Mouse (Mus musculus): Measurements from ENCODE around the gene Vcan. TPM values are rescaled to one million over a fixed set of nuclear protein-coding genes. Genes with fewer than 3 reads are reported as not detected.

Gene Vcan
- polyA plus RNA-seq (2012): 0.02 and 0.04 TPM in 2 replicates

DNA sequence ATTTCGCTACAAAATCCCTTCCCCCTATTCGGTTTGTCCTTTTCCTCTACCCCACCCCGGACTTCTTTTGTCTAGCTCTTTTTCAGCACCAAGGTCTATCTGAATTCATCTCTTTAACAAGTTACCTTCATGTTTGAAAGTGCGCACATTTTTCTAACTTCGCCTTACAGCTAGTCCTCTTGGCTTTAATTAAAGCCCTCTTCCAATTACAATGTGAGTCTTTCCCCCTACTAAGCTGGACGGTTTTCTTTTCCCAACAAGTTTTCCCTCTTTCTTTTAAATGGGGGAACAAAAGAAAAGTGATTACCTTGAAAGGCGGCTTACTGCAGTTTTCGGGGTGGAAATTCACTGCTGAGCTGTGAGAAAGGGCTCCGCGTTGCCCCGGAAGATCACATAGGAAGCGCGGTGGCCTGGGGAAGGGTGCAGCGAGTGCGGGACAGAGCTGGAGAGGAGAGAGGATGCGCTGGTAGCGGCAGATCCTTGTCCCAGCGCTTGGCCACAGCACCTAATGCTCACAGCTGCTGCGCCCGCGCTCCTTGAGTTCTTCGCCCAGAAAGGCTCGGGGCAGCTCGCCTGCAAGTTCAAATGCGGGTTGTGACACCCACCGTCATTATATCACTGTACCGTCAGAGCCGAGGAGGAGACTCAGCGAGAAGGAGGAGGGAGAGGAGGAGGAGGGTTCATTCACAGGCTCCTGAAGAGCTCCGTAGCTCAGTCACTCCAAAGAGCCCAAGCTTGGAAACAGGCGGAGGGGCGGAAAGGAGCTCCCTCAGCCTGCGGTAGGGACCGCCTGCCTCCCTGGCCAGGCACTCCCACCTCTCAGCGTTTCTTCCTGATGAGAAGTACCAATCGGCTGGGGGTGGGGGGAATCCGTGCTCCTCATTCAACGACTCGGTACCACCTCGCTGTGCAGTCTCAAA is at the start of gene Vcan:
Gene Vcan (minus strand): TSS at position 744 of the 920 bp plus-strand sequence.
- TF ChIP-seq GATA1 (IDR thresholded peaks at IDR 0.05; ENCODE audit: low read length): no peak

DNA sequence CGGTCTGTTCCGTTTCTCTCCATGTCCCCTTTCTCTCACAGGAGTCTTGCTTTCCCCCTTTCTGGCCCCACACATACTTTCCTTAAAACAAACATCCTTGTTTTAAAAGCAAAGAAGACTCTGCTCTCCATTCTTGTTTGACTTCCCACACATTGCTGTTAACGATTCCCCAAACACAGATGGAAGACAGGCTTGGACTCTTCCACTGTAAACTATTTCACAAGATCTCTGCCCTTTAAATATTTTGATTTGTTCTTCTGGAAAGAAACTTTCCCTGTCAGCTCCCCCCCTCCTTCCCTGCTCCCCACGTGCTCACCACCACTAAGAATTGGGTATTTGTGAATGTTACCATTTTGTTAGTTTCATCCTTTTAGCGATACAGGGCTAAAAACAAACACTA is 49.2 kb upstream of the Vcan start:
- no peak for TF ChIP-seq GATA1 (IDR thresholded peaks at IDR 0.05; ENCODE audit: low read length)

DNA sequence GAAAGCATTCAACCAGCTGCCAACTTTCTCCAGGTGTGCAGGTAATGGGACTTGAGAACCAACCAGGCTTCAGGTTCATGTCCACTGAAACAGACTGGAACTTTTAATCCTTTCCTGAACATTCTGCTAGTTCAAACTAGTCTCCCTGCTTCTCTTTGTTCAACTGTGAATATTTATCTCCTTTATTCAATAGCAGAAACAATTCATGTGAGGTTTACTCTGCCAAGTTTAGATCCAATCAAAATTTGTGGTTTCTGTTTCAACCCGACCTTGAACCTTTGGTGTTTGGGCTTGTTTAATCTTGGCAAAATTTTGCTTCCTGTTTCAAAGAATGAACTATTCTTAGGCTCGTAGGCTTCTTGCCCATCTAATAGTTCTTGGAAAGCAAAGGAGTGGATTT is 40.6 kb upstream of the Vcan start:
- no peak for TF ChIP-seq GATA1 (IDR thresholded peaks at IDR 0.05; ENCODE audit: low read length)

DNA sequence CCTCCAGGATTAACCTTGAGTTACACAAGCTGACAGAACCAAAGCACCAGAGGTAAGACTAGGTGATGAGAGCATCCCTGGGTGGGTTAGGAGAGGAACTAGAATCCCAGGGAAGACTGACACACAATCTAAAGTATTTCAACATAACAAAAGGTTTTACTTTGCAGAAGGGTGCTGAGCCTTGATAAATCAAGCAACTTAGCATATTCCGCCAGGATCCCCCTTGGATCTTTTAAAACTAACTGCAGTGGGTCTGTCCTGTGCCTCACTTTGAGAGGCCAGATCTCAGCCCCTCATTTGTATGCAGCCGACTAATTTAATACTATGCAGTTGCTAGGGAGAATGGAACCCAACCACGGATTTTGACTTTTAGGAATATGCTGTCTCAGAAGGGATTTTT is 38.0 kb upstream of the Vcan start:
- TF ChIP-seq GATA1 (IDR thresholded peaks at IDR 0.05; ENCODE audit: low read length): no peak

DNA sequence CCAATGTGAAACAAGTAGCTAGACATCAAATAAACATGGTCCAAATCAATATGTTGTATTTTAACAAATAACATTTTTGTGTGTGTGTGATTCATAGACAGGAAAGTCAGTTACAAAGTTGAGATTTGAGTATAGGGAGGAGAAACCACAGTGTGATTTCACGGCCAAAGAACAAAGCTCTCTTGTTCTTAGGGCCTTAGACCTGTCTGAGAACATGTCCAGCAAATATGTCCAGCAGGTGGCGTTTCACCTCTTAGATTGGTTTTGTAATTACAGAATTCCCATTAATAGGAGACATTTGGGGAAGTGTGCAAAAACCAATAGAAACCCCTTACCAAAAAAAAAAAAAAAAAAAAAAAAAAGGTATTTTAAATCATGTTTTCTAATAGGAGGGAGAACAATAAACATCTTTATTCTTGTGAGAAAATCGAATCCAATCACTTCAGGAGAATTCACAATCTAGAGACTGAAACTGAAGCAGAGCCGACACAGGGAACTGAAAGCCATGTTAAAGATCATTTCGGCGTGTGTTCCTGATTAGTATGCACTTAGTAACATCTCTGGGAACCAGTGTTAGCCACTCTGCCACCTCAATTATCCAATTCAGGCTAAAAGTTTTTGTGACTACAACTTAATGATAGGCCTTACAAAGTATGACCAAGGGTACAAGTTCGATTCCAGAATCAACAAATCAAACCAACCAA is 37.1 kb upstream of the Vcan start:
- TF ChIP-seq GATA1 (IDR thresholded peaks at IDR 0.05; ENCODE audit: low read length): no peak

DNA sequence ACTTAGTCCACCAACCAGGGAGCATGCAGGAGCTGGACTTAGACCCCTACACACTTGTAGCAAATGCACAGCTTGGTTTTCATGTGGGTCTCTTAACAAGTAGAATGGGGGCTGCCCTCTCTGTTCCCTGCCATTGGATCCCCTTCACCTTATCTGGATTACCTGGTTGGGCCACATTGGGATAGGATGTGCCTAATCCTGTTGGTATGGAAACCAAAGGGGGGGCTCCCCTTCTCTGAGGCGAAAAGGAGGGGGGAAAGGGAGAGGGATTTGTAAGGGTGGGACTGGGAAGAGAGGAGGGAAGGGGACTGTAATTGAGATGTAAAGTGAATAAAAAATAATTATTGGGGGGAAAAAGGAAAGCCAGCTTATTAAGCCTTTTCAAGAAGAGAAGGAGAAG is 35.5 kb upstream of the Vcan start:
- TF ChIP-seq GATA1 (IDR thresholded peaks at IDR 0.05; ENCODE audit: low read length): no peak

DNA sequence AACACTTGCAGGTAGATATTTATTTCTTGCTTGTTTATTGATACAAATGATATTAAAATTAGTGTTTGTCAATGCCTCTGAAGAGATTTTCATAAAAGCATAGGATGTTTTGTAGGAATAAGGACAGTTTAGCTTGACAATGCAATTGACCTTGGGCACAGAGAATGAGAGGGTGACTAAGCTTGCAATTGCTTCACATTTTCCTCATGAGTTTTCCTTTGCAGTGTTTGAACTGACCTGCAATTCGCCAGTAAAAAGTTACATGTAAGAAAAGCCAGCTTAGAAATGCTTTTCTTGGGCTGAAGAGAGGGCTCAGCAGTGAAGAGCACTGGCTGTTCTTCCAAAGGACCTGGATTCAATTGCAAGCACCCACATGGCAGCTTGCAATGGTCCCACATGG is 34.8 kb upstream of the Vcan start:
- TF ChIP-seq GATA1 (IDR thresholded peaks at IDR 0.05; ENCODE audit: low read length): no peak

DNA sequence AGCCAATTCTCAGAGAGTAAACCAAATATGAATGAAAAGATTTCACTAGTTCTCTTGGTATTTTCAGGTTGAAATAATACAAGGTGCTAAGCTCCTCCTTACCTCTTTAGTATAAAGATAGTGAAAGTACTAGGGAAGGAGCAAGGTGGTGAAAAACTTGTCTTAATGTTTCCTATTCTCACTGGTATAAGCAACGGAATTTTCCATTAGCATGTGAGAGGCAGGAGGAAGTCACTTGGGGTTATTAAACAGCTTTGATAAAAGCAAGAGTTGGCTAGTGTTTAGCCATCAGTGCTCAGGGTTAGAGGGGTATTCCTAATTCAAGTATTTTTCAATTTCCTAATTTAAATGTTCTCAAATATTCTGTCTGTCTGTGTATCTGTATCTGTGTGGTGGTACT is 24.2 kb upstream of the Vcan start:
- no peak for TF ChIP-seq GATA1 (IDR thresholded peaks at IDR 0.05; ENCODE audit: low read length)

DNA sequence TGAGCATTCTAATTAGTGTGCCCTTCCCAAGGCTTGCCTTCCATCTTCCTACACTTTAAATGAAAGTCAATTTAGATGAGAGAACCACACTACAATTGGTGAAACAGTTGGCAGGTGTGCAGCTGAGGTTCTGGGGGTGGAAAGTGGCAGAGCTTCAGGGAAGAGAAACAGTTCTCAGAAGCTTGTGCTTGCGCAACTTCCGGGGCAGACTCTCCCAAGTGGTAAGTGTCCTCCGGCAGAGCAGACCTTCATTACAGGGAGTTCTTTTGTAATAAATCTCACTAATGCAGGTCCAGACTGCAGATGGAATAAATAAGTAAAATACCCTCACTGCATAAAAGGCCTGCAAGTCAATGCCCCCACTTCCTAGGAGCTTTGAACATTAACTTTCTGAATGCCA is 23.7 kb upstream of the Vcan start:
- TF ChIP-seq GATA1 (IDR thresholded peaks at IDR 0.05; ENCODE audit: low read length): no peak

DNA sequence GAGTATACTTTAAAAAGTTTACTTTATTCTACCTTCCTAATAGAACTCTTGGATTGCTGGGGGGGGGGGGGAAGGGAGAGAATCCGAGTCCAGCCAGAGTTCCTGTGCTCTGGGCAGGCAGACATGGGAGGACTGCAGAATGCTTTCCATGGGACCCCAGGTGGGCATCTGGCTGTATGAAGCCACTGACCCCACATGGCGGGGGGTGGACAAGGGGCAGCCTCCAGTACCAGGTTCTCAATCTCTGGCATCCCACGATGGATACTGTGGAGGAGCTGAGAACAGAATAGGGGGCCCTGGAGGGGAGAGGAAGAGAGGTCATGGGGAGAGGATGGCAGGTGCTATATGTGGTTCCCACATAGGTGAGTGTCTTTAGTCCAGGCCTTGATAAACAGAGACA is 20.0 kb upstream of the Vcan start:
- TF ChIP-seq GATA1 (IDR thresholded peaks at IDR 0.05; ENCODE audit: low read length): no peak

DNA sequence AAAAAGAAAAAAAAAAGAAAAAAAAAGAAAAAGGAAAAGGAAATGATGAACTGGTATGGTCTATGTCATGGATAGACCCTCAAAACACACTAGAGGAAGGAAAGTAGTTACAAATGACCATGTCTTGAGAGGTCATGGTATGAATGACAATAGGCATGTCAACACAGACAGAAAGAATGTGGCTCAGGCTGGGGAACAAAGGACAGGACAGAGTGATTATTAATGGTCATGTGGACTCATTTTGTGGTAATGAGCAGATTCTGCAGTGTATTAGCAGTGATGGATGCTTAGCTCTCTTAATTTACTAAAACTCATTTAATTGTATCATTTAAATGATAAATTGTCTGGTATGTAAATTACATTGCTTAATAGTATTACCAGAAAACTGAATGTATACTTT is 14.0 kb upstream of the Vcan start:
- no peak for TF ChIP-seq GATA1 (IDR thresholded peaks at IDR 0.05; ENCODE audit: low read length)

DNA sequence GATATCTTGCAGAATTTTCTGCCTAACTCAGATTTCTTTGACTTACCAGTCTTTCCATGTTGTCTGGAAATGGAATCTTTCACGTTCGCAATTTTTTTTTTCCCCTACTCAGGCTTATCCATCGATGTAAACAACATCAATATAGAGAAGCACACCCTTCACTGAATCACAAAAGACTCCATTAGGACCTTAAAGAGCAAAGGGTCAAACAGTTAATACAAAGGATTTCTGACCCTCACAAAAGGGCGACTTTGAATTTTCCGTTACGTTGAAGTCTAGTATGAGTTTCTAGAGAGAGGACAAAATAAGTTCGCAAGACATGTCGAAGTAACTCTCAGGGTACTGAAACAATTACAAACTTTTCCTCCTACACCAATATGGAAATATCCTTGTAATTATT is 892 bp upstream of the Vcan start:
- TF ChIP-seq GATA1 (IDR thresholded peaks at IDR 0.05; ENCODE audit: low read length): no peak

DNA sequence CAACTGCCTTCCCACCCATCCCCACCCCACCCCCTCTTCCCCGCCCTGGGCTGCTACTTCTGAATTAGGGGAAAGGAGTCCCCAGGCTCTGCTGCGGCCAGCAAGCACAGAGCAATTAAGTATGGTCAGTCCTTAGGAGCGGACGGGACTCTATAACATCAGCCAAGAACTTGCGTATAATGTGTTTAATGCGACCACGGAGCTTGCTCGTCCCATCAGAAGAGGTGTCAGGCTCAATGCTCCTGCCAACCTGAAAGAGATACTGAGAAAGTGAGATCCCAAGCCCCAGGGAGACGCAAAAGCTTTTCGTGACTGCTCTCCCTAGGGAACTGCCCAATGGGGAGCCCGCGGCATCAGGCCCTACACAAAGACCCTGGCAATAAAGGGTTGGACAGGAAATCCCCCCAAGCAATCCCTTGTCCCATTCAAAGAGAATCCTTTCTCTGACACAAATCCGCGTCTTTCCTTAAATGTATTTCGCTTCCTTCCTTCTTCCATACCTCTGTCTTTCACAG is 434 bp upstream of the Vcan start:
- no peak for TF ChIP-seq GATA1 (IDR thresholded peaks at IDR 0.05; ENCODE audit: low read length)

DNA sequence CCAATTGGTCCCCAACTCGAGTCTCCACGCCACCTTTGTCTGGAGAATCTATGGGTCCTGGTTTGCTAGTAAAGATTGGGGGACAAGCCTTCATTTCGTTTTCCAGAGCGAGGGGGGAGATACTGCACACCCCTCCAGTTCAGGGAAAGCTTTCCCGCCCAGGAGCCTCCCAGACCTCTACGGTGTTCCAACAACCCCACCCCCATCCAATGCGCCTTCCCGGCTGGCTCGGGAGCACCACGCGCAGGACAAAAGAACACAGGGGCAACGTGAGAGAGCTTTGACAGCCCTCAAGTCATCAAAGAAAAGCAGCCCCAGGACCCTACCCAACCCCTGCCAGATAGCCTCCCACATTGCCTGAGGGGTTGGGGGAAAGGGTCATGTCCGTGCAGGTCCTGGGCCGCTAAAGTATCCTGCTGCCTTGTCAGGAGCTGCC is 1.2 kb downstream of the Vcan start:
- no peak for TF ChIP-seq GATA1 (IDR thresholded peaks at IDR 0.05; ENCODE audit: low read length)

DNA sequence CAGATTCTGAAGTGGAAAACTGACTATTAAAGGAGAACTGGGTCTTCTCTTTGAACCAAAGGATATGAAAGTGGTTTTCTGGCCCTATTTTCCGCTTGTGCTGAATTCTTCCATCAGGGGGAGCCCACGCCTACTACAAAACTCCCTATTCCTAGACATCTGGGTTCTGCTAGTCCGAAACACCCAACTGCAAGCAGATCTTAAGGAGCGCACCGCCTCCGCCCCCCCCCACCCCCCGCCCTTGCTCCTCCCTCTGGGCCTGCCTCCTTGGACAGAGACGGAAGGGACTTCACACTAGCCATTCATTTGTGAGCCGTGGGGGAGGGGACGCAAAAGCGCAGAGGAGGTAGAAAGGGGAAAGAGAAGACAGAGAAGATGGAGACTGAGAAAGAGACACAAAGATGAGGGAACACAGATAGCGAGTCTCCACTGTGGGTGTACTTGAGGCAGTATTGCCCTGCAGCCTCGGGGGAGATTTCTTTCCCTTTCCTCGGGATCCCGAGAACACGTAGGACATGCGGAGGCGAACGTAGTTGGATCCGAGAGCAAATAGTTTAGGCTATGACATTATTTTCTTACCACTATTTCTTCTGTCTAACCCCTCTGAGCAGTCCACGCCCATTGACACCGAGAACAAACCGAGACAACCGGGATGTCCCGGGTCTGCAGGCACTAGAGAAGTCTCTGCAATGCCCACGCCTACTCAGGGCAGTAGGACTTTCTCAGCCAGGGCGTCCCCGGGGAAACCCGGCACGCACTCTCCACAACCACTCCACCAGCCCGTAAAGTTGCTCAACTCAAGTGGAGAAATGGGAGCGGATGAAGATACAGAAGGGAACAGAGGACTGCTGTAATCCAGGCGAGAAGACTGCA is 1.8 kb downstream of the Vcan start:
- no peak for TF ChIP-seq GATA1 (IDR thresholded peaks at IDR 0.05; ENCODE audit: low read length)

Data from G1E-ER4 (cell line).